Mouse (Mus musculus) forebrain, embryonic 14.5 days (tissue): ENCODE results near the gene Gm20388. TPM values are rescaled to one million over a fixed set of nuclear protein-coding genes. Genes with fewer than 3 reads are reported as not detected.
"Not testable (repeated sequence)": the region's sequence is repeated elsewhere in the genome, so short reads cannot be mapped to it uniquely, and the experiment has no call there.

Experiments used
- ATAC-seq: fragments of 200-750 bp; cut with Nextera tagmentation; 2 replicates; pipeline ENCODE4 v1.8.0; 2017; ENCODE audit warnings: mild to moderate bottlenecking, moderate library complexity
- DNase-seq: peaks from one replicate; pipeline ENCODE4 v3.0.0-alpha.2; 2015; ENCODE audit warnings: low spot score
- H3K27ac ChIP-seq: fragments of 300-500 bp; sonication (generic); 2 replicates; pipeline ENCODE4 v1.5.1; 2014; ENCODE audit warnings: low read depth, mild to moderate bottlenecking, control low read depth, low read length, moderate library complexity
- H3K27me3 ChIP-seq: fragments of 300-500 bp; sonication (generic); replicated peaks from 2 replicates; pipeline ENCODE4 v1.6.1; 2014; ENCODE audit warnings: low read length, control low read depth, mixed read lengths; ENCODE audit not compliant: control insufficient read depth, insufficient read depth
- H3K36me3 ChIP-seq: fragments of 300-500 bp; sonication (generic); 2 replicates; pipeline ENCODE4 v1.6.1; 2014; ENCODE audit warnings: low read length, control low read depth; ENCODE audit not compliant: control insufficient read depth, insufficient read depth
- H3K4me1 ChIP-seq: fragments of 300-500 bp; sonication (generic); 2 replicates; pipeline ENCODE4 v1.6.1; 2014; ENCODE audit warnings: antibody characterized with exemption, low read length, control low read depth; ENCODE audit not compliant: control insufficient read depth, insufficient read depth
- H3K4me2 ChIP-seq: fragments of 300-500 bp; sonication (generic); 2 replicates; pipeline ENCODE4 v1.6.1; 2014; ENCODE audit warnings: mild to moderate bottlenecking, control low read depth, low read length
- H3K4me3 ChIP-seq: fragments of 300-500 bp; sonication (generic); 2 replicates; pipeline ENCODE4 v1.5.1; 2014; ENCODE audit warnings: low read depth, low read length, control low read depth
- H3K9ac ChIP-seq: fragments of 300-500 bp; sonication (generic); 2 replicates; pipeline ENCODE4 v1.6.1; 2014; ENCODE audit warnings: mild to moderate bottlenecking, low read length, control low read depth, moderate library complexity
- H3K9me3 ChIP-seq: fragments of 300-500 bp; sonication (generic); replicated peaks from 2 replicates; pipeline ENCODE4 v1.6.1; 2016; ENCODE audit warnings: low read length, control low read depth, mixed read lengths; ENCODE audit not compliant: control insufficient read depth
- WGBS: fragments of 180-500 bp; shearing (Covaris S2); extraction: QIAGEN DNeasy Blood & Tissue Kit; methylation state at CpG from one replicate; pipeline ENCODE4 v1.1.7; 2014; 5-methylcytosine and 5-hydroxymethylcytosine counted together
- polyA plus RNA-seq: library from polyadenylated mRNA; unstranded; fragments of >200 nt; fragmentation: Nextera tagmentation; extraction: Ambion mirVana; gene quantifications from 2 replicates; pipeline ENCODE4 v1.2.1, GENCODE M21; 2014

Gm20388 gene
- polyA plus RNA-seq, 1 experiment from 2014 or later: 7.4 TPM

- no peak within 1 kb of the TSS for H3K4me2 ChIP-seq
- H3K27ac ChIP-seq: no peak within 1 kb of the TSS
- no peak within 1 kb of the TSS for H3K9ac ChIP-seq
- 31% methylated on average over 13 of the region's 13 CpGs for WGBS
- H3K27me3 ChIP-seq: no peaks in the 10 kb centered on the region
- no peak within 1 kb of the TSS for H3K4me3 ChIP-seq
- ATAC-seq: no peak
- no peaks in the 10 kb centered on the region for H3K4me1 ChIP-seq
- no peak for DNase-seq
- no peaks in the 10 kb centered on the region for H3K9me3 ChIP-seq
- no peaks in the 10 kb centered on the region for H3K36me3 ChIP-seq
Measured at GRCm38 (mm10) chr8:123157888-123158465, 3247.3 kb downstream of the Gm20388 start, which contains the start of gene Sult5a1. TSS of gene Sult5a1 (minus strand) at chr8:123158315.

- H3K36me3 ChIP-seq: no peaks in the 10 kb centered on the region
- no peak overlapping the region for H3K9ac ChIP-seq
- no peak for ATAC-seq
- H3K27ac ChIP-seq: no peak overlapping the region
- no peak overlapping the region for H3K4me3 ChIP-seq
- no peaks in the 10 kb centered on the region for H3K27me3 ChIP-seq
- H3K9me3 ChIP-seq: 0 out of 2 replicates have a peak, but pooled peaks cover 3% of the 10 kb centered on the region
- DNase-seq: no peak
- H3K4me1 ChIP-seq: no peaks in the 10 kb centered on the region
- H3K4me2 ChIP-seq: no peak overlapping the region
- WGBS: 82% methylated on average over 3 of the region's 3 CpGs
Measured at GRCm38 (mm10) chr8:123181391-123181790, 3270.8 kb downstream of the Gm20388 start.

- H3K4me2 ChIP-seq: no peak within 1 kb of the TSS
- no peaks in the 10 kb centered on the region for H3K9me3 ChIP-seq
- no peaks in the 10 kb centered on the region for H3K36me3 ChIP-seq
- H3K9ac ChIP-seq: no peak within 1 kb of the TSS
- ATAC-seq (no peak), DNase-seq (no peak)
- 58% methylated on average over 19 of the region's 19 CpGs for WGBS
- no peaks in the 10 kb centered on the region for H3K4me1 ChIP-seq
- no peak within 1 kb of the TSS for H3K4me3 ChIP-seq
- no peak within 1 kb of the TSS for H3K27ac ChIP-seq
- H3K27me3 ChIP-seq: no peaks in the 10 kb centered on the region
Measured at GRCm38 (mm10) chr8:123185566-123186409, 3275.1 kb downstream of the Gm20388 start, which contains the start of gene Dpep1. TSS of gene Dpep1 (plus strand) at chr8:123186242.

- Histone ChIP-seq H3K27ac (no peak overlapping the region), H3K9me3 (no peaks in the 10 kb centered on the region), H3K9ac (no peak overlapping the region), H3K4me2 (no peak overlapping the region), H3K36me3 (no peaks in the 10 kb centered on the region), H3K27me3 (no peaks in the 10 kb centered on the region), H3K4me1 (no peaks in the 10 kb centered on the region), H3K4me3 (no peak overlapping the region)
- ATAC-seq (no peak), DNase-seq (no peak)
- 86% methylated on average over 2 of the region's 2 CpGs for WGBS
Measured at GRCm38 (mm10) chr8:123188006-123188405, 3277.4 kb downstream of the Gm20388 start.

- Histone ChIP-seq H3K27me3 (no peaks in the 10 kb centered on the region), H3K4me3 (no peak overlapping the region), H3K9ac (no peak overlapping the region), H3K27ac (no peak overlapping the region), H3K9me3 (no peaks in the 10 kb centered on the region), H3K4me2 (no peak overlapping the region), H3K4me1 (no peaks in the 10 kb centered on the region), H3K36me3 (no peaks in the 10 kb centered on the region)
- 83% methylated on average over 7 of the region's 7 CpGs for WGBS
- no peak for DNase-seq
- no peak for ATAC-seq
Measured at GRCm38 (mm10) chr8:123188841-123189240, 3278.2 kb downstream of the Gm20388 start.

GRCm38 (mm10) chr8:123190678-123191077 lies 3280.0 kb downstream of the Gm20388 start:
- H3K4me1 ChIP-seq: no peaks in the 10 kb centered on the region
- no peak overlapping the region for H3K4me2 ChIP-seq
- no peak overlapping the region for H3K9ac ChIP-seq
- under 1% methylated on average over 9 of the region's 9 CpGs for WGBS
- DNase-seq (peak; percentile 83), ATAC-seq (no peak)
- no peaks in the 10 kb centered on the region for H3K36me3 ChIP-seq
- no peak overlapping the region for H3K27ac ChIP-seq
- no peaks in the 10 kb centered on the region for H3K27me3 ChIP-seq
- no peak overlapping the region for H3K4me3 ChIP-seq
- H3K9me3 ChIP-seq: no peaks in the 10 kb centered on the region

- Histone ChIP-seq H3K36me3 (no peaks in the 10 kb centered on the region), H3K9me3 (no peaks in the 10 kb centered on the region), H3K4me3 (no peak overlapping the region), H3K4me1 (no peaks in the 10 kb centered on the region), H3K27ac (no peak overlapping the region), H3K27me3 (no peaks in the 10 kb centered on the region), H3K4me2 (no peak overlapping the region), H3K9ac (no peak overlapping the region)
- ATAC-seq (no peak), DNase-seq (no peak)
- WGBS: 69% methylated on average over 7 of the region's 8 CpGs
Measured at GRCm38 (mm10) chr8:123191908-123192307, 3281.3 kb downstream of the Gm20388 start.

GRCm38 (mm10) chr8:123193771-123194170 lies 3283.1 kb downstream of the Gm20388 start:
- Histone ChIP-seq H3K4me1 (no peaks in the 10 kb centered on the region), H3K27ac (no peak overlapping the region), H3K9me3 (no peaks in the 10 kb centered on the region), H3K27me3 (no peaks in the 10 kb centered on the region), H3K9ac (no peak overlapping the region), H3K4me2 (no peak overlapping the region), H3K4me3 (no peak overlapping the region), H3K36me3 (no peaks in the 10 kb centered on the region)
- 88% methylated on average over 9 of the region's 9 CpGs for WGBS
- DNase-seq: no peak
- no peak for ATAC-seq

- WGBS: 81% methylated on average over 5 of the region's 5 CpGs
- not testable (repeated sequence) for H3K4me2 ChIP-seq
Measured at GRCm38 (mm10) chr8:123197016-123197415, 3286.4 kb downstream of the Gm20388 start.

More at GRCm38 (mm10) chr8:123197016-123197415, 3286.4 kb downstream of the Gm20388 start:
- not testable (repeated sequence) for H3K4me3 ChIP-seq, ATAC-seq, DNase-seq, H3K9ac ChIP-seq, H3K36me3 ChIP-seq, H3K27me3 ChIP-seq, H3K27ac ChIP-seq, H3K9me3 ChIP-seq, H3K4me1 ChIP-seq
